Mouse (Mus musculus) erythroblast, embryonic 14.5 days (primary cell): ENCODE measurements at regions not wholly inside any gene's neighbourhood (a gene's known extent, or its start where the extent isn't known, plus 50 kb on each side); places are given as distances from the start of the nearest gene placed in this dataset.

Source experiments
- GATA1 ChIP-seq: IDR thresholded peaks from 2 replicates; pipeline ENCODE4 v1.6.1; 2012; ENCODE audit warnings: low read length, inconsistent platforms, mixed read lengths
- TAL1 ChIP-seq: IDR thresholded peaks from 3 replicates; pipeline ENCODE4 v1.6.1; 2012; ENCODE audit warnings: low read length, inconsistent platforms, mixed read lengths

GRCm38 (mm10) chr3:52176108-52176507, 71.2 kb upstream of the Maml3 start:
- TF ChIP-seq TAL1 (no peak), GATA1 (no peak)
